Mouse (Mus musculus) adrenal gland, postnatal 36 days (tissue): Measurements from ENCODE around the gene Extl1. TPM values are rescaled to one million over a fixed set of nuclear protein-coding genes. Genes with fewer than 3 reads are reported as not detected.

Experiments
- DNase-seq, 2 experiments: peaks; one replicate each; pipeline ENCODE4 v3.0.0; 2021; ENCODE audit warnings: mixed read lengths in 1 of 2
- total RNA-seq, 2 experiments: library from RNA; stranded (reverse); gene quantifications; 2 replicates each; pipeline ENCODE4 v1.2.3; 2021

Extl1 gene
- total RNA-seq, 2 experiments from 2014 or later, result 1.7 to 2.3 TPM

DNA sequence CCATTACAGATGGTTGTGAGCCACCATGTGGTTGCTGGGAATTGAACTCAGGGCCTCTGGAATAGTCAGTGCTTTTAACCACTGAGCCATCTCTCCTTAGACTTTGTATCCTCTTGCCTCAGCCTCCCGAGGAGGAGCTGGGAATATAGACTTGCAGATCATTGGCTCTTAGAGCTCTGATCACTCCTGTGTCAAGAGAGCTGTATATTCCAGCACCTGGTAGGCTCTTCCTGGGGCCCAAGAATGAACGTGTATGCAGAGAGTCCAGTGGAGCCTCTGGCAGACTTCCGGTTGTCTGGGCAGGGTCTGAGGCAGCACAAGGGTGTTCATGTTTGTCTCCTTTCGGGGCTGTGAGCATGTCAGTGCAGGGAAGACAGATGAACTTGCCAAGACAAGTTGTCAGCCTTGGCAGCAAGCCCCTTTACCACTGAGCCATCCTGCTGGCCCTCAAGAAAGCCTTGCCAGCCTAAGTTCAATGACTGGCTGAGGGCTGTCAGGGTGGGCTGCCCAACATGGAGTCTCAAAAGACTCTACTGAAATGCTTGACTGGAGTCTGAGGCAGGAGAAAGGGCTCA, 69.5 kb downstream of the Extl1 start:
- DNase-seq, result no peak

GRCm38 (mm10) chr4:134312901-134313300, 70.7 kb downstream of the Extl1 start:
- no peak for DNase-seq

GRCm38 (mm10) chr4:134312341-134312740, 71.3 kb downstream of the Extl1 start:
- DNase-seq, result no peak

GRCm38 (mm10) chr4:134311784-134312183, 71.9 kb downstream of the Extl1 start:
- no peak for DNase-seq

DNA sequence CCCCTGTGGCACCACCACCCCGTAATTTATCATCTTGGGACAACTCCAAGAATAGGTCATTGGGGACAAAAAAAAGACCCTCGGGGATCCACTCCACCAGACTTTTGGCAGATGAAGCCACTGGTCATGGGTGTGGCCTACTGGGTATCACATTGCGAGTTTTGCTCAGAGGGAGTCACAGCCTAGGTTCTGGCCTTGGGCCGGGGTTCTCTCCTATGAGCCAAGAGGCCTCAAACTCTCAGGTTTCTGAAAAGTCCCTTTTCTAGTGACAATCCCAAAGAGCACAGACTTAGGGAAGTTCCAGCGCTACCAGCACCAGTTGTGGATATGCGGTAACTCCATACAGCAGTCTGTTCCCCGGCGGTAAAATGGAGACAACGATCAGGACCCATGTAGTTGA, 73.0 kb downstream of the Extl1 start:
- no peak for DNase-seq

DNA sequence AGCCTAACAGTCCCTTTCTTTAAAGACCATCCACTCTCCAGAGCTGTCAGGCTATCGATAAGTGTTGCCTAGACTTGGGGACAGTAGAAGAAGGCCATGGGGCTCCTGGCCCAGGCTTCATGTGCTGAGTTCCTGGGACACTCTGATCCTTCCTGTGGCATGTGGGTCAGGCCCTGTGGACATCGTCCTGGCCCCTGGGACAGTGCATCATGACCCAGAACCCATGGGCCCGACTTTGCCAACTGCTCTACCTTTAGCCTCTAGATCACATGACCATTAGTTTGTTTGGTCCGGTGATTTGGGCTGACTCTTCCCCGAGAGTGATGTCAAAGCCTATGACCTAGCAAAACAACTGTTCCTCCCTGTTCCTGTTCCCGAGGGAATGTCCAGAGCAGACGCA, 73.5 kb downstream of the Extl1 start:
- DNase-seq, result no peak

- DNase-seq, result peak; percentile 71 to 82
These were observed 76.1 kb downstream of the Extl1 start for GRCm38 (mm10) chr4:134307367-134308072.

- DNase-seq, result no peak
These were observed 76.7 kb downstream of the Extl1 start for GRCm38 (mm10) chr4:134306963-134307362.

Other genes with a start within 250 kb of the Extl1 start
- 10 to 100 TPM; 15.6 to 20.4 TPM for gene Cep85, start 196.7 kb downstream of the Extl1 start, total RNA-seq
- not detected for gene Gm7534, start 180.8 kb downstream of the Extl1 start, total RNA-seq
- gene Catsper4, start 156.5 kb downstream of the Extl1 start, total RNA-seq, result not detected
- gene Cnksr1, start 145.5 kb downstream of the Extl1 start, total RNA-seq, result under 1 TPM; 0.23 to 0.40 TPM
- gene E130218I03Rik, start 140.2 kb downstream of the Extl1 start, total RNA-seq, result not detected
- gene Zfp593, start 138.3 kb downstream of the Extl1 start, total RNA-seq, result 10 to 100 TPM in 1 of 2 experiments, 1 to 10 TPM in 1; 9.6 to 12.9 TPM
- gene Gm30191, start 136.9 kb downstream of the Extl1 start, total RNA-seq, result not detected
- 10 to 100 TPM in 1 of 2 experiments, 1 to 10 TPM in 1; 6.0 to 11.6 TPM for gene Grrp1, start 129.7 kb downstream of the Extl1 start, total RNA-seq
- 10 to 100 TPM; 18.2 to 19.0 TPM for gene Pdik1l, start 96.0 kb downstream of the Extl1 start, total RNA-seq
- gene Trim63, start 68.7 kb downstream of the Extl1 start, total RNA-seq, result not detected
- gene Slc30a2, start 40.7 kb downstream of the Extl1 start, total RNA-seq, result 10 to 100 TPM; 21.6 to 41.1 TPM
- 10 to 100 TPM; 14.7 to 16.0 TPM for gene Pafah2, start 12.5 kb upstream of the Extl1 start, total RNA-seq
- 10 to 100 TPM; 46.2 to 53.5 TPM for gene Stmn1, start 84.5 kb upstream of the Extl1 start, total RNA-seq
- gene Paqr7, start 112.8 kb upstream of the Extl1 start, total RNA-seq, result 10 to 100 TPM; 38.7 to 56.9 TPM
- 1 to 10 TPM; 1.7 to 2.5 TPM for gene Aunip, start 127.1 kb upstream of the Extl1 start, total RNA-seq
- 100 to 1,000 TPM; 128 to 136 TPM for gene Mtfr1l, start 151.5 kb upstream of the Extl1 start, total RNA-seq
- 10 to 100 TPM; 28.8 to 36.9 TPM for gene Selenon, start 168.3 kb upstream of the Extl1 start, total RNA-seq